Mouse (Mus musculus) embryonic fibroblast, embryonic 13.5 days (primary cell): ENCODE measurements around the gene Esr2.

Experiments used
- CTCF ChIP-seq: IDR thresholded peaks from 2 replicates; pipeline ENCODE4 v1.5.1; 2011; ENCODE audit warnings: mild to moderate bottlenecking, control low read depth, low read length, moderate library complexity, borderline replicate concordance; ENCODE audit not compliant: insufficient read depth
- POLR2A ChIP-seq: IDR thresholded peaks from 2 replicates; pipeline ENCODE4 v1.6.1; 2011; ENCODE audit warnings: low read depth, mild to moderate bottlenecking, control low read depth, low read length, moderate library complexity

DNA sequence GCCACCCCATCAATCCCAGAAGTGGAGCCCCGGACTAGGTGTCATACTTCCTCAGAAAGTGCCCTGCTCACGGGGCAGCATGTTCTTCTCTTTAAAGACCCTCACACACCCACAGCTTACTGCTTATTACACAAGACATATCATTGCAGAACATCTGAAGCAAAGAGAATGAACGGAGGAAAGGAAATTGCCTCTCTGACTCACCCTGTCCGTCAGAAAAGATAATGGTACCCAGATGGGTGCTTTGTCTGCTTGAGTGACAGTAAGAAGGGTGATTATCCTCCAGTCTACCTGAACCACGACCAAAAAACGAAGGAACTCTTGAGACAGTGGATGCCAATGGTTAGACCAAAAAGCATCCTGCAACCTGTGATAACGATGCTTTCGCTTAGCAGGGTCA, 4.4 kb upstream of the Esr2 start:
- TF ChIP-seq POLR2A (no peak), CTCF (no peak)
